Mouse (Mus musculus): ENCODE data around the gene Scn5a.

DNA sequence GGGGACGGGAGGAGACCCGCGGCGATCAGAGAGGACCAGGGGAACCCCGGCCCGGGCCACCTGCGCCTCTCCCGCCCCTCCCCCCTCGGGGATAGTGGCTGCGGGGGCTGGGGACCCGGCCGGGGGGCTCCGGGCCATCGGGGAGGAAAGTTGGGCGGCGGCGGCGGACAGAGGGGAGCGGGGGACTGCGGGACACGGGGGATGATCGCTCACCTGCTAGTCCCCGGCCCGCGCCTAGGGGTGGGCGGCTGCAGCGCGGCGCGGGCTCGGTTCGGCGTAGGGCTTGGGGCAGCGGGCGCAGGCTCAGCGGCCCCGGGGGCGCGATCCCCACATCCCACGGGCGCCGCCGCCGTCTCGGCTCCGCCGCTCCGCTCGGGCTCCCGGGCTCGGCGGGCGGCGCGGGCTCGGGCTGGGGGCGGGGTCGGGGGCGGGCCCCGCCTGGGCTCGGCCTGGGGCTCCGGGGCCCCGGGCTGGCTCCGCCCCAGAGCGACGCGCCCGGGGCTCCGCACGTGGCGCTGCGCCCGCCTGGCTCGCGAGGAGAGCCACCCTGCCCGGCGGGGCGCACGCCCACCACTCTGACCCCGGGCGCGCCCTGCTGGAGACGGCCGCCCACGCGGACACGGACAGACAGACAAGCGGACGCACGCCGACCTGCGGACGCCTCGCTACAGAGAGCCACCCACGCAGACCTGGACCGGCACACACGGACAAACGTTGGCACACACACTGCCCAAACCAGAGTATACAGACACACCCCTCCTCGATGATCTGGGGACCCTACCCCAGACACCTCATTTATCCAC lies at the start of gene Scn5a:
- TF ChIP-seq GATA1 (IDR thresholded peaks at IDR 0.05; ENCODE audit: borderline replicate concordance, low read length) = no peak
- TF ChIP-seq CTCF (IDR thresholded peaks at IDR 0.05; ENCODE audit: low read depth, low read length) = no peak
- TF ChIP-seq TAL1 (conservative IDR thresholded peaks at IDR 0.05; ENCODE audit: low read depth, low read length) = no peak
